Mouse (Mus musculus) embryonic fibroblast, embryonic 13.5 days (primary cell): ENCODE measurements around the gene Calr.
A peak's percentile ranks its signal among the peaks of the same experiment; 100 is the strongest.

Experiments
- CTCF ChIP-seq: IDR thresholded peaks from 2 replicates; pipeline ENCODE4 v1.5.1; 2011; ENCODE audit warnings: mild to moderate bottlenecking, control low read depth, low read length, moderate library complexity, borderline replicate concordance; ENCODE audit not compliant: insufficient read depth
- POLR2A ChIP-seq: IDR thresholded peaks from 2 replicates; pipeline ENCODE4 v1.6.1; 2011; ENCODE audit warnings: low read depth, mild to moderate bottlenecking, control low read depth, low read length, moderate library complexity

DNA sequence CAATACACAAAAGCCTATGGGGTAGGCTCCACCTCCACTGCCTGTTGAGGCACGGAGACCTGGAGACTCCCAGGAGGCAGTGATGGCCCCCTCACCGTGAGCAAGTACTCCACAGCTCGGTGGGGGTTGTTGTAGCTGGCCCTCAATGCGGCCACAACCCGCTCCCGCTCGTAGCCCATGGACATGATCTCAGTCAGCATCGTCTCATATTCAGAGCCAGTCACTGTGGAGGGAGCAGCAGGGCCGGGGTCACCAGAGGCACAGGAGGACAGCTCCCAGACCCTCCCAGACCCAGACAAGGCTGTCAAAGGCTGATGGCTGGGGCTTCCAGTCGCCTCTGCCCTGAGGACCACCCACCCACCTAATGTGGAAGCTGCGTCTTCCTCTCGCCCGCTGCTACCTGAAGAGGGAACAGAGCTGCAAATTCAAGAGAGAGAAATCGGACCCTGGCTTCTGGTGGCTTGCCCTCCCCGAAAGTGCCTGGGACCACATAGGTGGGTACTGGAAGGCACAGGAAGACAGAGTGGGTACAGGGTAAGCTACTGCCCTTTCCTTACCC, 8.7 kb downstream of the Calr start:
- TF ChIP-seq CTCF (no peak), POLR2A (0 out of 2 replicates have a peak, but pooled peaks have one; percentile 11)
